Mouse (Mus musculus) cerebellum, postnatal 25 days (tissue): ENCODE data around the gene C130074G19Rik.

Experiments used
- DNase-seq, 2 experiments: peaks; one replicate each; pipeline ENCODE4 v3.0.0; 2021; ENCODE audit warnings: mixed read lengths in 2 of 2

C130074G19Rik gene

DNA sequence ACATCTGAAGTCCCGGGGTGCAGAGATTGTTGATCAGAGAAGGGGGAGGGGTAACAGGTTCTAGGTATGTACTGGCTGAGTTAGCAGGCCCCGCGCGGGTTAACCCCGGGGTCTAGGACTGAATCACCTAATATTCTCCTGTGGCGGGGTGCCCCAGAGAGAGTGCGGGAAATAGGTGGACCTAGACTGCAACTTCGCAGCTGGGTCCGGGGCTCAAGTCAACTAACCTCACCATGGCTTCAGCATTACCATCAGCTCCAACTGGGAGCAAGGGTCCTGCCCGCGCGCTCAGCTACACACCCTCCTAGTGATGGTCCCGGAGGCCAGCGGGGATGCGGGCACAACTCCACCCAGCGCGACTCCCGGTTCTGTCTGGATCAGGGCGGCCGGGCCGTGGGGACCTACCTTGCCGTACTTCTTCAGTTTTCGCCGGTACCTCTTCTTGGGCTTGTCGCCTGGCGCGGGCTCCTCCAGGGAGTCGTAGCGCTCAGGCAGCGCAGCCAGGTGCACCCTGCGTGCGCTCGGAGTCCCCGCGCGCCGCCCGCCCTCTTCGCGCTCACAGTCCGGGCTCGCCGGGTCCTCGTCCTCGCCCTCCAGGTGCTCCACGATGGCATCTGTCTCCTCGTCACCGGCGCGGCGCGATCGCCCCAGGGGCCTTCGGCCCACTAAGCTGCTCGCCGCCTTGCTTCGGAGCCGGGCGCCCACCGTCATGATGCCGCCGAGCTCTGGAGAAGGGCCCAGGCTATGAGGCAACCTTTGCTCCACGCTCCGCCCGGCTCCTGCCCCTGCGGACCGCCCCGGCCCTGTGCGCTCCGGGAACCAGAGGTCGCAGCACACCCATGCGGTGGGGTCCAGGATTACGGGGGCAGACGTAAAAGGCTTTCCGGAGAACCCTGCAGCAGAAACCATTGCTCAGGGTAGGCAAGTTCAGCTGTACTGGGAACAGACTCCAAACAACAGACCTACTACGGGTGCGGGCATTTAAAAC lies at the start of gene C130074G19Rik:
Gene C130074G19Rik, minus strand, starts transcription at position 938 of the 988 bp plus-strand sequence.
- DNase-seq = peak in 1 of 2 experiments; percentile 21

GRCm38 (mm10) chr1:184931097-184931496 lies 48.1 kb upstream of the C130074G19Rik start:
- DNase-seq = no peak

- DNase-seq = no peak
Measured at GRCm38 (mm10) chr1:184928382-184928781, 45.4 kb upstream of the C130074G19Rik start.

GRCm38 (mm10) chr1:184927911-184928310 lies 44.9 kb upstream of the C130074G19Rik start:
- DNase-seq = no peak

DNA sequence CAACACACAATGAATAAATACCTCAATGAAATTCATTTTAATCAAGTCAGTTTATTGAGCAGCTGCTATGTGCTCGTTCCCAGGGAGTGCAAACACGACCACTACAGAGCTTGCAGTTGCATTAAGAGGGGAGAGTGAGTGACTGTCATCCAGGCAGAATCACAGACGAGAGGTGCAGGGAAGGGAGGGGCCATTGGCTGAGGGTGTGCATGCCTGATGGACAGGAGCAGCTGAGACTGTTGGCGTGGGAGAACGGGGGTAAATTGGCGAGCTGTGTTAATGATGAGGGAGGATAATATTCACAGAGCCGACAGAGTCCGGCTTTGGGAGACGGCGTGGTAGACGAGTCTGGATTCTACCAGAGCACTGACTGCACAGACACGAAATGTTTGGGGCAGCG lies 39.8 kb upstream of the C130074G19Rik start:
- no peak for DNase-seq

DNA sequence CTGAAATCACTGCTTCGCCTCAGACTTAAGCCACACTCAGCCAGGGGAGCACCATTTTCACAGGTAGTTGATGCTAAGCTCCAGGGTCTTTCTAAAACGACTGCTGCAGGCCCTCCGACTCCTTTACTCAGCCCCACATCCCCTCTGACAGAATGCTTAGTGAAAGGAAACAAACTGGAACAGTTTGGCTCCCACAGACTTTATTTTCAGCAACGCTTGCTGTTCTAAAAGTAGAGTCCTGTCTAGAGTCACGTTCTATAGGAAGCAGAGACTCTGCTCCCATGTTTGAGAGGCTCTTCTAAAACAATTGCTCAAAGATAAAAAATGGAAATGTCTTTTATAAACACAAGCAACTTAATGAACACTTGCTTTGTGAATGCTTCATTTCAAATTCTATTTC lies 37.0 kb upstream of the C130074G19Rik start:
- no peak for DNase-seq

- DNase-seq = no peak
Measured at GRCm38 (mm10) chr1:184918227-184918888, 35.3 kb upstream of the C130074G19Rik start.

DNA sequence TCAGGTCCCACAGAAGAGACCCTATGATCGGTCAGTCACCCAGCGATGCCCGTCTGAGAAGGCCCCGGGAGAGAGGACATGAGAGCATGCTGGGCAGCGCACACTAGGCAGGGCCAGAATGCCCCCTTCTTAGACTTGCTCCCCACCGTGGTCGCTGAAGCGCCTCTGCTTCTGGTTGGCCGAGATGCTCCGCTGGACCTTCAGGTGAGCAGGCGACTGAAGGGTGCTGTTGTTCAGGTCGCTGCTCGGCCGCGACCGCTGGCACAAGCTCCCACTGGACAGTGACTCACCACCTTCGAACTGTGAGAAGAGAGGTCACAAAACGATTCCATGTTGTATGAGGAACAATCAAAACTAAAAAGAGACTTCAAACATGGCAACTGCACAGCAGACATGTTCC lies 29.3 kb upstream of the C130074G19Rik start:
- no peak for DNase-seq

DNA sequence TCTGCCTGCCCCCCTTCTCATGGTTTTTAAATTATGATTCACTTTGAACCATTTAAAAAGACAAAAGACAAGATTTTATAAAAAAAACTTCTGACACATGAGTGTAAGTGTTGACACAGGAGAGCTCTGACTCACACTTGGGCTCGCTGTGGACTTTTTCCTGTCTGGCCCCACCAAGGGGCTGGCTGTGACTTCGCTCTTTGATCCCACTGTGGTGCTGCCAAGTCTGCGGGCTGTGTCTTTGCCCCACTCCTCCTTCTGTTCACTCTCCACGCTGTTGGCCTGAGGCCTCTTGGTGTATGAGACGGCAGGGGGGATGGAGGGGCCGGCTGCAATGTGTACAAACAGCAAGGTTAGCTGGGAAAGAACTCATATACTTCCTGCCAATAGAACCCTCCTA lies 28.8 kb upstream of the C130074G19Rik start:
- no peak for DNase-seq

DNA sequence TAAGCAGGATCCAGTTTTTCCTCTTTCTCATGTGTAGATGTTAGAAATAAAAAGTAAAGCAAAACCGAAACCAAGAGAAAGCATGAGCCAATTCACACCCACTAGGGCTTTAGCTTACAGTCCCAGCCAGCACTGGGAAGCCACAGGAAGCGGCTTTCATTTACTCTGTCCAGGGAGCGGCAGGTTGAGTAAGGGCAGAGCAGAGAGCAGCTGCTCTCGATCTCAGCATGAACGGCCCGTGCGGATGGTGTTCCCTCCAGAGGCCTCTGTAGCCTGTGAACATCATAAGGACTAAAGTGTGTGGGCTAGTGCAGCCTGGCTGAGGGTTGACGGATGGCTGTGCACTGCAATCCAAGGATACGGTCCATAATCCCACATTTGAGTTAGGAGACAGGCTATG lies 25.5 kb upstream of the C130074G19Rik start:
- no peak for DNase-seq

- no peak for DNase-seq
Measured at GRCm38 (mm10) chr1:184905904-184906745, 23.1 kb upstream of the C130074G19Rik start.

DNA sequence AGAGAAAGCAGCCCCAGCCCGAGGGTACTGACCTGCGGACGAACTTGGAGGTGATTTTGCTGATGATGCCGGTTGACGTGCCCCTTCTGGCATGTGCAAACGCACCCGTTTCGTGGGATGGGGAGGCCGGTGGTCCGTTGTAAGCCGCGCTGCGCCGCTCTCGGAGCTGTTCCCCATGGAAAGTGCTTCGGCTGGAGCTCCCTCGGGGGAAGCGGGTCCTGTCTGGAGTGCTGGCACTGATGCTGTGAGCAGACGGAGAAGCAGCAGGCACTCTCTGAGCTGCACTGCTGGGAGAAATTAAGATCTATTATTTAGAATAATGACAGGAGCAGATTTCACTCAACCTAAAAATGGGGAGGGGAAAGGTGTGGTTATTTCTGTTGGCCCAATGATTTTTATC lies 22.4 kb upstream of the C130074G19Rik start:
- peak; percentile 83 to 86 for DNase-seq

GRCm38 (mm10) chr1:184903697-184904096 lies 20.7 kb upstream of the C130074G19Rik start:
- DNase-seq = no peak

DNA sequence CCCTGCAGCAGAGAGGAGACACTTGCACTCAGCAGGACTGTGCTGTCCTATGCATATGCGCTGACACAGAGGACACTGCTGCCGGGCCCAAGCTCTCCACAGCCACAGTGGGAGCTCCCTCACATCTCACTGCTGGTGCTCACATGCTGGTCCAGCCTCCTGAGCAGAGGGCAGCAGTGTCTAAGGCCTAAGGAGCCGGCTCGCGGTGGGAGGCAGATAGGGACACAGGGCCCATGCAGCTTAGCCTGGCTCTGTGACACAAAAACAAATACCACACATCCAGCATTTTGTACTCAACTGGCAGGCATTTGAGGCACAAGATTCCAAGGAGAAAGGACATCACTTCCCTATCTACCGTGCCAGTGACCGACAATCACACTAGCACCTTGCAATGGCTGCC lies 19.9 kb upstream of the C130074G19Rik start:
- DNase-seq = no peak

DNA sequence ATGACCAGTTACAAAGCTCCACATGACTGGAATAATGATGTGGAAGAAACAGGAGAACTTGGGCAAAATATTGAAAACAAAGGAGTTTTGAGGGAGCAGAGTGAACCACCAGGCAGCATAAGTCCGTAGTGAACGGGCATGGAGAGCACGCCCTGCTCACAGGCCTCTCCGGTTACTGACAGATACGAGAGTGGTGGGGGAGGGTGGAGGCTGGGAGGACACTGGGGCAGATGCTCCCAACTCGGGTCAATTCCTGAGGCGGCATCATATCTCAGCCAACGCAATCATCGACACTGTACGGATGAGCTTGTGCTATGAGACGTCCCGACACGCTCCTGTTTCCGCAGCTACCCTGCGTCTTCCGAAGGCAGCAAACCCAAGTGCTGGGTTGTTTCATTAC lies 14.3 kb upstream of the C130074G19Rik start:
- DNase-seq = no peak

- no peak for DNase-seq
Measured at GRCm38 (mm10) chr1:184891998-184892397, 9.0 kb upstream of the C130074G19Rik start.

DNA sequence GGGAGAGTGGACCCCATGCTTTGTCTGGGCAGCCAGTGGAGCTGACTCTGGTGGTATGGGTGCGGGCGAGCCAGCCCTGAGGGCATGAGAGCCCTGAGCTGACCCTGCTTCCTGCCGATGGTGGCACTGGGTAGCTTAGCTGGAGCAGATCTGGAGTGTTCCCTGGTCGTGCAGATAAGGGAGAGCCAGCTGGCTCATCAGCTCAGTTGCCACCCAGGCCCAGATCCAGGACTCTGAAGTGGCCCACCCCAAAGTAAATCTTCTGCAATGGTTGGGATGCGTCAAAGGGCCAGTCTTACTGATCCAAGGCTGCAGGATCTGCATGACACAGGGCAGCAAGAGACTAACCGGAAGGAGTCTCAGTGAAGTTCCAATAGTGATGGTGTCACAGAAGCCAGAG lies 6.4 kb upstream of the C130074G19Rik start:
- no peak for DNase-seq

- DNase-seq = no peak
Measured at GRCm38 (mm10) chr1:184886160-184886559, 3.1 kb upstream of the C130074G19Rik start.

DNA sequence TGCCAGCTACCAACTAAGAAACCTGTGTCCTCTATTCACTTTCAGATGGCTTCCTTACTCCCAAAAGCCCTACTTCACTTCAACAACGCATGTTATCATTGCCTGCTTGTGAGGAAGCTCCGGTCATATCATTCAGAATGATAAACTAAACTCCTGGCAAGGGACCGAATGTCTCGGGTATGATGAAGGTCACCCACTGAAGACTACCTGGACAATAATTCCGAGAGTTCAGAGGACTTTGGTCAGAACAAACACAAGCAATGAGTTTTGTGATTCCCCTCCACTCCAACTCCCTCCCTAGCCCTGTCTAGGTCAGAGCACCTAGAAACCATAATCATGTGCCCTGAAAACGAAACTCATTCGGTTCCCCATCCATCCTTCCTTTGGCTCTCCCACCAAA lies 1.2 kb downstream of the C130074G19Rik start:
- DNase-seq = no peak

GRCm38 (mm10) chr1:184881211-184881610 lies 1.8 kb downstream of the C130074G19Rik start:
- no peak for DNase-seq

- DNase-seq = no peak
Measured at GRCm38 (mm10) chr1:184878860-184879259, 4.2 kb downstream of the C130074G19Rik start.

DNA sequence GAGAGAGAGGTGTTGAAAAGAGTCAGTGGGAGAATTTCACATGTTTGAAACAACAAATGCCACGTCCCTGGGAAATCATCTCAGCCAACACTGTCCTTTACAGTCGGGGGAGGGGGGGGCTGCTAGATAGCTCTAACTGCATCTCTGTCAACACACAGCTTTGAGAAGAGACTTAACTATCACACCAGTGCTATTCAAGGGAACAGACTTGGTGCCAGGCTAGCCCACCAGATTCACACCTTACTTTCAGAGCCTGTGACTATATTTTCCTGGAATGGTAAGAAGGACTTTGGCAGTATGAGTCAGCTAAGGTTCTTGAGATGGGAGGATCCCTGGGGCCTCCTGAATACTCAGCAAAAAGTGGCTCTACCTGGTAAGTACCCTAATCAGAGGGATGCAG lies 5.7 kb downstream of the C130074G19Rik start:
- DNase-seq = no peak

DNA sequence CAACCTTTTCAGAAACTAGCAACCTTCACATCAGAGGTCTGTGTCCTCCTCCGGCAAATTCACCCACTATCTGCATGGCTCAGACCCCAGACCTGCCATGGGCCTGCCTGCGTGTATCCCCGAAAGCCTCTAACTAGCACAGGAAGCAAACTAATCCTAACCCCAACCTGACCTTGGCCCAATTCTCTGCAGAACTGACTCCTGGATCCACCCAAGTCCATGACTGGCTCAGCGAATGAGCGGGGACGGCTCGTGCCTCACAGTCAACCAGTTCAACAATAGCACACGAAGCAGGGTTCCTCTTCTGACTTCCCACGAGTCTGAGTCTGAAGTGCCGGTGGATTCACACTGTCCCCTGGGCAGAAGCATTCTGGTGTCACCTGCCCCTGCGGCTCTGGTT lies 9.1 kb downstream of the C130074G19Rik start:
- no peak for DNase-seq
